Mouse (Mus musculus): ENCODE data around the gene Gnb5. TPM values are rescaled to one million over a fixed set of nuclear protein-coding genes. Genes with fewer than 3 reads are reported as not detected.

The Gnb5 gene
- 0.70 and 2.5 TPM in 2 replicates for total RNA-seq (2017)

- no peak for ATAC-seq (ENCODE audit: extremely low read depth, insufficient number of reproducible peaks, low FRiP score, poor library complexity, severe bottlenecking)
Observed at GRCm38 (mm10) chr9:75306126-75306898, at the start of gene Gnb5. Gene Gnb5, plus strand, starts transcription at chr9:75306288.

DNA sequence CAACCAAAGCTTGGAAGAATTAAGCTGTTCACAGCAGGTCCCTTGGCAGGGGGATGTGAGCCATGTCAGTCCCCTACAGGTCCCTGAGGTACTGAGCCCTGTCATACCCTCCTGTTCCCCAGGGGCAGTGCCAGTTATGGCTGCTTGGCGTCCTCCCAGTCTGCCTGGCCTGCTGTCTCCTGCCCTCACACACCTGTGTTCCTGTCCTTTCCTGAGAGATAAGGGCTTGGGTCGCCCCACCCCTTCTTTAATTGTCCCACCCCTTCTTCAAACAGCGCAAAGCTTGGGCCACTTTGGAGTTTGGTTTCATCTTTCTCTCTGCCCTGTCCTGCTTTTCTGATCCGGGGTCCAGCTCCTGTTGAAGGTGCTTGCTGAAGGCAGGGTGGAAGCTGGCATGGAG lies 47.3 kb upstream of the Gnb5 start:
- no peak for ATAC-seq (ENCODE audit: extremely low read depth, insufficient number of reproducible peaks, low FRiP score, poor library complexity, severe bottlenecking)

- no peak for ATAC-seq (ENCODE audit: extremely low read depth, insufficient number of reproducible peaks, low FRiP score, poor library complexity, severe bottlenecking)
Observed at GRCm38 (mm10) chr9:75259656-75260055, 46.4 kb upstream of the Gnb5 start.

DNA sequence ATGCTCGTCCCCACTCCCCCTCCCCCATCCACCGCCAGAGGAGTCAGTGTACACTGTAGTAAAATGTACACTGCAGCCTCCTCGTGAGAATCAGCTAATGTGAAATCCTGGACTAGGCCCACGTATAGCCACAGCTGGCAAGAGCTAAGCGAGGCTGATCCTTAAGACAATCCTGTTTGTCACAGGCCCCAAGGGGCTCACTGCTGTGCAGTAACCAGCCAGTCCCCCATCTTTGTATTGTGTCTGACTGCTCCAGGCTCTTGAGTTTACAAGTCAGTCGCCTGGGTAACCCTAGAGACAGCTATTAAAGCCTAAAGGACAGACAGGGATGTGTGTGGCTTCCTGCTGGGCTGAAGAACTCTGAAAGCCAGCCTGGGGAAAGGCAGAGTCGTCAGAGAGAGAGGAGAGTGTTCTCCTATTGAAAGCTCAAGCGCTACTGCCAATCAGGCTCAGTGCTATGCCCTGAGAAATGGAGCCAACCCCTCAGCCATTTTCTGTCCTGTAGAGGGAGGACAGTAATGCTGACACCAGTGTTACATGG lies 44.7 kb upstream of the Gnb5 start:
- ATAC-seq (ENCODE audit: extremely low read depth, insufficient number of reproducible peaks, low FRiP score, poor library complexity, severe bottlenecking): no peak

- ATAC-seq (ENCODE audit: extremely low read depth, insufficient number of reproducible peaks, low FRiP score, poor library complexity, severe bottlenecking): peak; percentile 37; the same call in 1 of the 2 replicates
Observed at GRCm38 (mm10) chr9:75262235-75262826, 43.8 kb upstream of the Gnb5 start.

DNA sequence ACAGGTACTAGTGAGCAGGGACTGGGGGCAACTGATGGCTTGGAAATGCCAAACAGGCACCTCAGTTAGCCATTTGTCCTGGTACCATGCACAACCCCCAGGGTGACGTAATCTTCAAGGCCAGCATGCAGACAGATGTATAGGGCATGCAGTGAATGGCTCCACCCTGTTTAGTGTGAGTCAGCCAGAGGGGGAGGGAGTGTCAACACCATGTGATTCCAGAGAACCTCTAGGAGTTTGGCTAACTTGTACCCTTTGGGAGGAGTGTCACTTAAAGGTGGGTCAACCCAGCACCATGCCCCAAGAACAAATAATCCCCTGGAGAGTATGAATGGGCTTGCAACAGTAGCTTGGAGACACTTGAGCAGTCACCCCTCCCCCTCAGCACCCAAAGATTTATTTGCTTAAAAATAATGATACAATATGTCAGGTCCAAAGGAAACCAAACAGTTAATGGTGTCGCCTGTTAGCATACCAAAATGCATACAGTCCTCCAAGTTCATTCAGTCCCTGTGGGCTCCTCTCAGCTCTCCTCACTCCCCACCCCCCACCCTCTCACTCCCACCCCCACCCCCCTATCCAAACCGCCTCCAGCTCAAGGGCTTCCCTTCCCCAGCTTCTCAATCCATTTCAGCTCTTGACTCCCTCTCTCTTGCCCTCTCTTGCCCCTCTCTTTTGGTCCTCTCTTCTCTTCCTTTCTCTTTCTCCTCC lies 41.9 kb upstream of the Gnb5 start:
- ATAC-seq (ENCODE audit: extremely low read depth, insufficient number of reproducible peaks, low FRiP score, poor library complexity, severe bottlenecking): no peak

DNA sequence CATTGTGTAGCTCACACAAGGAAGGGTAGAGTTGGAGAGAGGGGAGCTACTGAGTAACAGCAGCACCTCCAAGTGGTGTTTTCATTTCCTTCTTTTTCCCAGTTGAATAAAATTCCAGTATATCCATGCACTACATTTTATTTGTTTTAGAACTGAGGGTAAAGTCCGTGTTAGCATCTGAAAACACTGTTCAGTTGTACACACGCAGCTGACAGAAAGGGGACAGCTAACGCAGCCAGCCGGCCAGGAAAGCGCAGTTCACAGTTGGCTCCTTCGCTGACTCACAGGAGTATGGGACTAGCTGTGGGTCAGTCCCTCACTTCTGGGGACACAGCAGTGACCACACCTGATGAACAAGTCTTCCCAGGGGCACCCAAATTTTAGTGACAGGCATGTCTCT lies 38.9 kb upstream of the Gnb5 start:
- ATAC-seq (ENCODE audit: extremely low read depth, insufficient number of reproducible peaks, low FRiP score, poor library complexity, severe bottlenecking): no peak

DNA sequence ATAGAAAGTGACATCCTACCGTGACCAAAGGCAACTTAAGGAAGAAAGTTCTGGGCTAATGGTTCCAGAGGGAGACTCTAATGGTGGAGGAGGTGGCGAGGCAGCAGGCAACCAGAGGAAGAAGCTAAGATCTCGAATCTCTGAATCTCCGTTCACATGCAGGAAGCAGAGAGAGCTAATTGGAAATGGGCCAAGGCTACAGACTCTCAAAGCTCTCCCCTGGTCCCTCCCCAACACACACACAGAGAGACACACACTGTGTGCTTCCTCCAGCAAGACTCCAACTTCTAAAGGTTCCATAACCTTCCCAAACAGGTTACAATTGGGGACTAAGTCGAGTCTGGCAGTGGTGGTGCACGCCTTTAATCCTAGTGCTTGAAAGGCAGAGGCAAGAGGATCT lies 35.7 kb upstream of the Gnb5 start:
- ATAC-seq (ENCODE audit: extremely low read depth, insufficient number of reproducible peaks, low FRiP score, poor library complexity, severe bottlenecking): no peak

- ATAC-seq (ENCODE audit: extremely low read depth, insufficient number of reproducible peaks, low FRiP score, poor library complexity, severe bottlenecking): no peak
Observed at GRCm38 (mm10) chr9:75271539-75271938, 34.5 kb upstream of the Gnb5 start.

DNA sequence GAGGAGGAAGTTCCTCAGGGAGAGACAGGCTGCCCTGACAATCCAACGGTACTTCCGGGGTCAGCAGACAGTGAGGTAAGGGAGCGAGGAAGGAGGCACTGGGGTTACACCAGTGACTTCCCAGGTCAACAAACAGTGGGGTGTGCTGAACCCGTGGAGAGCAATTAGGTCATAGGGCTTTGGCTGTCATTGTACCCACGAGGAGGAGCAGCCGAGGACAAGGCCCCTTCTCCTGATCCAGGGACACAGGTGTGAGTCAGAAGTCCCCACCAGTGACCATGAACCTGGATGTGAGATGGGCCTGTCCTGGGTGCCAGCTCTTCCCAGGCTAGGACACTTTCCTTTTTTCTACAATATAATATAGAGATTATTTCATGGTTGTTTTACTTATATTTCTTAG lies 32.4 kb upstream of the Gnb5 start:
- ATAC-seq (ENCODE audit: extremely low read depth, insufficient number of reproducible peaks, low FRiP score, poor library complexity, severe bottlenecking): no peak

DNA sequence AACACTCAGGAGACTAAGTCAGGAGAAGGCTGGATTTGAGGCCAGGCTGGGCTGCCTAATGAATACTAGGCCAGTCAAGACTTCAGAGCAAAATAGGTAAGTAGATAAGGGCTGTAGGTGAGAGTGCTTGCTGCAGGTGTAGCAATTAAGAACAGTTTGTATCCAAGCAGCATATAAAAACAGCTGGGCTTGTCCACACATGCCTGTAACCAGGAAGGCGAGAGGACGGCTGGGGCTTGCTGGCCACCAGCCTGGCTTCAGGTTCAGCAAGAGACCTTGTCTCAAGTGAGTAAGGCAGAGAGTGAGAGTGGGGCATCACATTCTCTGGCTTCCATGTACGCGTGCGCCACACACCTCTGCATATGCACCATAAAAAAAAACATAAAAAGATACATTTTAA lies 31.6 kb upstream of the Gnb5 start:
- no peak for ATAC-seq (ENCODE audit: extremely low read depth, insufficient number of reproducible peaks, low FRiP score, poor library complexity, severe bottlenecking)

DNA sequence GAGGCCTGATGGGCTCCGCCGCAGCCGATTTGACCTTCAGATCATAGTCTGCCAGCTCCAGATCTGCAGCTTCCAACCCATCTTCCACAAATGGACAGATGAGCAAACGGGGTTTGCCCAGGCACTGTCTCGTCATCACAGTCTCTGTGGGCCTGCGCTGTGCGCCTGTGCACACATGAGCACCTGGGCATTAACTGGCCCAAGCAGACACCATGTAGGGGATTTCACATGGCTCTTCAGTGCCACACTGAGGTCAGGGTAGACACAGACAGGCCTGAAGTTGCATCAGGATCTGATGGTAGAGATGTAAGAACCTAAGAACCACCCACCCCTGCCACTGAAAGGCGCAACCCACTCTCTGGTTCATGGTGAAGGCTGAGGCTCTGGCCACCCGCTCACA lies 31.0 kb upstream of the Gnb5 start:
- ATAC-seq (ENCODE audit: extremely low read depth, insufficient number of reproducible peaks, low FRiP score, poor library complexity, severe bottlenecking): no peak

GRCm38 (mm10) chr9:75280814-75281213 lies 25.3 kb upstream of the Gnb5 start:
- no peak for ATAC-seq (ENCODE audit: extremely low read depth, insufficient number of reproducible peaks, low FRiP score, poor library complexity, severe bottlenecking)

DNA sequence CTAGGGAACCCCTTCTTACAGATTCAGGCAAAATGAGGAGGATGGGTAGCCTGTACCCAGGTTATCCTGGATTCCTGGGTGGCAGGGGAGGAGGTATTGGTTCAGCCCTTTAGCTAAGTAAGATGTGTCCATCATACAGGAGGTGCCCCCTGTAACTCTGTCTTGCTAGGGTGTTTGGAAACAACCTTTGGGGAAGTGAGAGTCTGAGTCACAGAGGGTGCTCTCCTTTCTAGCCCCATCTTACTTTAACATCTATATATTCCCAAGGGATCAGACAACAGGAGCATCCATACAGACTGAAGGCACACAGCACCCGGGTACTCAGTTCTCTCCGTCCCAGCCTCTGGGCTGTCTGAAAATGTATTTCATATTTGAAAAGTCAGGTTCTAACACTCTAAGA lies 23.9 kb upstream of the Gnb5 start:
- ATAC-seq (ENCODE audit: extremely low read depth, insufficient number of reproducible peaks, low FRiP score, poor library complexity, severe bottlenecking): no peak

DNA sequence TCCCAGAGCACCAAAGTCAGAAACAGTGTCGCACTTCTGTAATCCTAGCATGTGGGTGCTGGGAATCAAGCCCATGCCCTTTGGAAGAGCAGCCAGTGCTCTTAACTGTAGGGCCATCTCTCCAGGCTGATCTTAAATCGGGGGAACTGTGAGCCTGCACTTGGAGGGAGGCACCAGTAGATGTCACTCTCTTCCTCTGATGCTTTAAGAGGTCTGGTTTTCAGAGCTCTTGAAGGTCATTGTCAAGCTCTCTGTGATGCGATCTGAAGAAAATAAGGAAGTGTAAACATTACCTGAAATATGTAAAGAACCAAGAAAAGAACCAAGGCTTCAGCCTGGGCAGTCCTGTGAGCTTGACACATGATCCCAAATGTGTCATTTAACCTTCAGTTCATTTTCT lies 23.3 kb upstream of the Gnb5 start:
- peak; percentile 65; the same call in 1 of the 2 replicates for ATAC-seq (ENCODE audit: extremely low read depth, insufficient number of reproducible peaks, low FRiP score, poor library complexity, severe bottlenecking)

DNA sequence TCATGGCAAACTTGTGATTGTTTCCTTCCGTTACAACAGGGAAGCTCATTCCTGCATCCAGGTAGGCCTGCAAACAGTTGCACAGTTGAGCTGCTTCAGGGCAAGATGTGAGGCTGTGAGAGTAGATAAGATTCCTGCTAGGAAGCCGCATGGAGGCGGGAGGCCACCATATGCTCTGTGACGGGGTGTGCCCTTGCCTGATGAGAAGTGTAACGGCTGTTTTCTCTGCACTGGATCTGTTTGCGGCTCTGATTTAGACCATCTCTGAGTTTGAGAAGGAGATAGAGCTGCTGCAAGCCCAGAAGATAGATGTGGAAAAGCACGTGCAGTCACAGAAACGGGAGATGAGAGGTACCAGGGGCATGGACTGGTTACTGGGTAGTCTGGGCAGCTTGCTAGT lies 22.5 kb upstream of the Gnb5 start:
- ATAC-seq (ENCODE audit: extremely low read depth, insufficient number of reproducible peaks, low FRiP score, poor library complexity, severe bottlenecking): no peak

DNA sequence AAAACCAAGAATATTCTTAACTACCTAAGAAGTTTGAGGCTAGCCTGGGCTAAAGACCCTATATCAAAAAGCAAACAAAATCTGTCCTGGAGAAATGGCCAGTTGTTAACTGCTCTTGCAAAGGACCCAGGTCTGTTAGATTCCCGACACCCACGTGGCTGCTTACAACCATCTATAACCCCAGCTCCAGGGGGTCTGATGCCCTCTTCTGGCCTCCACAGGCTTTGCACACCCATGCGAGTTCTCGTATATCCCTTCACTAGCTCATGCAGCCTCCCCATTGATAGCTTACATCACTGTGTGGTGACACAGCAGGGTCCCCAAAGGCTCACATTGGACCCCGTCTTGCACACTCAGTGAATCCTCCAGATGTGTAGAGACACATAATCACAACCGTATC lies 20.7 kb upstream of the Gnb5 start:
- ATAC-seq (ENCODE audit: extremely low read depth, insufficient number of reproducible peaks, low FRiP score, poor library complexity, severe bottlenecking): no peak

DNA sequence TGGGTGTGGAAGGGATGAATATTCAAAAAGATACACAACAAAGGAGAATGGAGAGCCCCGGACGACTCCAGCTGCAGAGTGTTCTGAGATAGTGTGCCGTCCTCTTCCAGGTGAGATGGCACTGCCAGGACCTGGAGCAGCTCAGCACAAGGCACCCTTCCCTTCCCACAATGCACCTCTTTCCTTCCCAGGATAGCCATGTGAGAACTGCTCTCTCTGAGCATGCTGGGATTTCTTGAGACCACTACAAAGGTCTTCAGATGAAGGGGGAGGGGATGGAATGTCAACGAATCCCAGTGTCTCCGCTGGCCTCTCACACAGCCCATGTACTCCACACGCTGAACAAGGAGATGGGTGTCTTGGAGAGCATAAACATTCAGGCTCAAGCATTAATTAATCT lies 18.5 kb upstream of the Gnb5 start:
- no peak for ATAC-seq (ENCODE audit: extremely low read depth, insufficient number of reproducible peaks, low FRiP score, poor library complexity, severe bottlenecking)

- ATAC-seq (ENCODE audit: extremely low read depth, insufficient number of reproducible peaks, low FRiP score, poor library complexity, severe bottlenecking): no peak
Observed at GRCm38 (mm10) chr9:75289545-75289944, 16.5 kb upstream of the Gnb5 start.

DNA sequence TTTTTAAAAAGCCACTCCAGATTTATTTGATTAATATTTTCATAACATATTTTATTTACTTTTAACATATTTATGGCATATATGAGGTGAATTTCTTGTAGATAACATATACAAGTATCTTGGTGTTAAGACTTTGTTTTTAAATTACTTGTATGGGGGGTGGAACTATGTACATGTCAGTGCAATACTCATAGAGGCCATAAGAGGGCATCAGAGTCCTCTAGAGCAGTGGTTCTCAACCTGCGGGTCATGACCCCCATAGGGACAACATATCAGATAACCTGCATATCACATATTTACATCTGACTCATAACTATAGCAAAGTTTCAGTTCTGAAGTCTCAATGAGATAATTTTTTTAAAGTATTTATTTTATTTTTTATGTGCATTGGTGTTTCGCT lies 6.7 kb upstream of the Gnb5 start:
- ATAC-seq (ENCODE audit: extremely low read depth, insufficient number of reproducible peaks, low FRiP score, poor library complexity, severe bottlenecking): no peak
